Mouse (Mus musculus) CD4-positive helper T cell, adult 2 months (primary cell): ENCODE results near the gene Tanc2.
A peak's percentile ranks its signal among the peaks of the same experiment; 100 is the strongest.

ENCODE experiments used
- DNase-seq: peaks from one replicate; pipeline ENCODE4 v3.0.0-alpha.2; 2012; ENCODE audit warnings: low read depth, missing footprints, low spot score

Tanc2 gene

DNA sequence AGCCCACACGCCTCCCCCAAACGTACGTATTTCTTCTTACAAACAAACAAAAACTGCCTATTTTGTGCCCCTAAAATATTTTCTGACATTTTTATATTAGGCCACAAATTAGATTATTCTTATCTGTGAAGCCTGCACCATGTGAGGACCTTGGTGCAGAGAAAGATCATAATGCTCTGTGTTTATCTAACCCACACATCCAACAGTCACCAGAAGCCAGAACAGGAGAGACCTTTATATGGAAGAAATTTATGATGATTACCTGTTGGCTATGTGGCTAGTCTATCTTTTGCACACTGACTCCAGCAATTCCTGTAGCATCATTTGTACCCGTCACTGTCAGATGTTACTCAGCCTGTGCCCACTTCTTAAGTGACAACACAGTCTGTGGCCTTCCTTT is 245.4 kb downstream of the Tanc2 start:
- no peak for DNase-seq

DNA sequence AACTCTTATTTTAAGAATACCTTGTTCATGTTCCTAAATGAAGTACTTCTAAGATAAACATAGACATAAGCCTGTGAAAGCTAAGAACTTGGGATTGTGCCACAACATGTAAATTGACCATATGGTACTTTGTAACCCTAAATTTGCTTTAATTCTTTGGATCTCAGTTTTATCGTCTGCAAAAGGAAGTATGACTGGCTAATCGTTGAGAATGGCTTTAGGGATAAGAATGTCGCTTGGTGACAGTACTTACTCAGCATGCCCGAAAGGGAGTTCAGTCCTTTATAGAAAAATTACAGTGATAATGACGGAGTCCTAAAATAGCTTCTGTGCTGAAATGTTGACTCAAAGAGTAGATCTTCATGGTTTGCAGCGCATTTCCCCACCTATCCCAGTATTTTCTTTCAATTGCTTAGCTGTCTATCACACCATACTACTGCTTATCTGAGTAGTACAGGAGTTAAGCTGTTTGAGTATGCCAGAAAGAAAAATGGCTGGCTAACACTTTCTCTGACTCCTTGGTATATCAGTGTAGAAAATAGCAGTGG is 246.6 kb downstream of the Tanc2 start:
- DNase-seq = no peak

GRCm38 (mm10) chr11:105837962-105838361 is 248.2 kb downstream of the Tanc2 start:
- no peak for DNase-seq

DNA sequence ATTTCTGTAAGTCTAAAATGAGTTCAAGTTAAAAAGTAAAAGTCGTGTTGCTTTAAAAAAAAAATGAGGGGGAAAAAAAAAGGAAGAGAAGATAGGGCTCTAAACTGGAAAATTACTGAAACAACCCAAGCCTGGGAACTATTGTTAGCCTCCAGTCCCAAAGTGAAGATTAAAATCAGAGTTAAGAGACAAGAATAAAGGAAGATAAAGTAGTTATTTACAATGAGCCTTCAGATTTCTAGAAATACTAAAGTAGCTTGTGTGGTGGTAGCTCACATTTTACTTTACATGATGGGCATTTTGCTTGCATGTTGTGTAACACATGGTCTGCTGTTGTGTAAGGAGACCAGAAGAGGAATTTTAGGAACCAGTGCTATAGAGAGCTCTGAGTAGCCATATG is 256.1 kb downstream of the Tanc2 start:
- DNase-seq = no peak

- DNase-seq = no peak
These were observed 265.7 kb downstream of the Tanc2 start for GRCm38 (mm10) chr11:105855504-105855903.

DNA sequence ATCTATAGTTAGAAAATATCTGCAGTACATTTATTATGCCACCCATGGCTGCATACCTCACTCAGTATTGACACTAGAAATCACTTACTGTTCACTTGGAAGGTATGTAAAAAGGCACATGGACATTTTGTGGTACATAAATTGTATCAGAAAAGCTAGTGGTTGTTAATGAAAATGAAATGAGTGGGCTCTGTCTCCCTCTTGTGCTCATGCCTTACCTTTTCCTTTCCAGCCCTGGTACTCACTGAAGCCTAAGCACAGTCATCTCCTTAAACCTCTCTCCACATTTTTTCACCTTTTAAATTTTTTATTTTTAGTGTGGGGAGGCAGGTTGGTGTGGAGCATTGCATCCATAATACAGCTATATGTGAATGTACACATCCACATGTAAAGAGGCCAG is 268.3 kb downstream of the Tanc2 start:
- no peak for DNase-seq

DNA sequence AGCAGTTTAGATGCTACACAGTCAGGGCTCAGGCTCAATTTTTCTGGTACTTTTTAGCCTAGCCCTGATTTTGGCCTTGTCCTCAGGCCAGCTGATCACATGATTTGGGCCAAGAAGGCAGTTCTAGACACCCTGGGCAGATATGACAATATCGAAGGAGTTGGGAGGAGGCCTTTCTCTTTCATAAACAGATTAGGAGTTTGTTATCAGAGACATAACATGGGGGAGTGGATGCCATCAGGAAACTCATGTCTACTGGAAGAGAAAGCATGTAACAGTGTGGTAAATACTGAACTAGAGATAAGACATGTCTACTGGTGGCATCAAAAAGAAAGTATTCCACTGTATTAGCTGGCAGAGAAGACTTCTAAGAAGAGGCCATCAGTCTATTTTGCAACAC is 295.8 kb downstream of the Tanc2 start:
- no peak for DNase-seq

DNA sequence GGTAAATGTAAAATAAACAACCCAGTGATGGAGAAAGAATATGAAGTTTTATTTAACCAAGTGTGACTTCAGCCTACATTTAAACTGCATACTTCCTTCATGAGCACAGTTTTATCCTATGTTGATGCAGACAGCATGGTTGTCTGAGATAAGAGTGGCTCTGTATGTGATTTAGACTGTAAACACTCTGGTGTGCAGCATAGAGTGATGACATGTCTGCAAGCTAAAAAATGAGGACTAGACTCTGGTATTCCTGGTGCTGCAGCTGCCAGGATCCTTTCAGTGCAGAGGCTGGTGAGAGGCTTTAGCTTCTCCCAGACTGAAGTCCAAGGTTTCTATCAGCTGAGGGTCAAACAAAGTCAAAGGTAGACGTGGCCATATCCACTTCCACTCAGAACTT is 297.5 kb downstream of the Tanc2 start:
- no peak for DNase-seq

DNA sequence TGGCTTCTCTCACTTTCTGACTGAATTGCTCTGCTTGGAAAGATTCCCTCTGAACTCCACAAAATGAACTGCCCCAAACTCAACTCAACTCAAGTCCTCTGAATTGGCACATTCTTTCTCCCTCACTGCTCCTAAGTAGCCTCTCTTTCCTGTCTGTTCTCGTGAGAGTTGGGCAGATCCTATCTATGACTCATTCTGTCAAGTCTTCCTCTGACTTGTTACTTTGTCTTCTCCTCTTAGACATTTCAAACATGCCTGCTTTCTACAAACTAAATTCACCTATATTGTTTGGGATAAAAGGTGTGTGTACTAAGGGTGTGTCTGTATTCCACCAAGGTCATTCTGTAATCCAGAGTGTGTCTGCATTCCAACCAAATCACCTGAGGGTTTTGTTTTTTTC is 309.4 kb downstream of the Tanc2 start:
- no peak for DNase-seq

- peak; percentile 32 for DNase-seq
These were observed 311.7 kb downstream of the Tanc2 start for GRCm38 (mm10) chr11:105901501-105901900.

DNA sequence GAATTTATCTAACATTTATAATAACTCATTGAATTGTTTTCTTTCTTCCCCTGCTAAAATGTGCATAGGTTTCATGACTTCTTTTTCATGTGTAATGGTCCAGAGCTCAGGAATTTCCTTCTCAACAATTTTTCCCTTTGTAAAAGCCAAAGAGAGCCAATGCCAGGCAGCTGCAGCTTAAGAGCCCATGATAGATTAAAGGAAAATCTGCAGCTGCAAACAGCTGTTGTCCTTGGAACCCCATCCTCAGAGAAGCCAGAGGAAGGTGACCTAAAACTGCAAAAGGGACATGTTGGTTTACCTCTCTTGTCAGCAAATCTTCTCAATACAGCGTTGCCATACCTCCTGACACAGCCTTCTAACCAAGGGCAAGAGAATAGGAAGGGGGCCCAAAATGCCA is 313.2 kb downstream of the Tanc2 start:
- DNase-seq = no peak

DNA sequence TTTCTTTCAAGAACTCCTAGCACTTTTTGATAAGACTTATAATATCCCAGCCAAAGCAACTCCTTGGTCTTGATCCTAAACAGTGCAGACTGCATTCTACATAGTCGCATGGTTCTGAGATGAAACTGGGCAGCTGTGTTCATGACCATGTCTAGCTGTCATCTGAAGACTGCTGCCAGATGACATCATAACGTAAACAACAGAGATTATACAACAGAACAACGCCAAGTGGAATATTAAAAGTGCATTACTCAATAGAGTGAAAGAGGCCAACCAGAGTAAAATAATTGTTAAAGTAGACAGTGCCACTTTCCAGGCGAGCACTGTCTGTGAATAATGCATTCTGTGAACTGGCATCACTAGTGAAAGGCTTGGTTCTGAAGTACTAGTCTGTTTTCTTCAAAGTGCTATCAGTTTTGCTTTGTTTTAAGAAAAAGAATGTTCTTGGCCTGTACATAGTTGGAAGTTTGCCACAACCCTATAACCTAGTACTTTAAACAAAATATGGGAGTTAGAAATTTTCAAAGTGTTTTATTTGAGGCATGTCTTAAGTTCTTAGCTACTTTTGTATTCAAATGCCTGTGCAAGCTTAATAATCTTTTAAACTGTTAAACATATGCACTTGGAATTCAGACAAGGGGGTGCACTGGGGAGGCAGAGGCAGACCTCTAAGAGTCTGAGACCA is 315.9 kb downstream of the Tanc2 start:
- no peak for DNase-seq

GRCm38 (mm10) chr11:105907381-105907780 is 317.6 kb downstream of the Tanc2 start:
- DNase-seq = no peak

DNA sequence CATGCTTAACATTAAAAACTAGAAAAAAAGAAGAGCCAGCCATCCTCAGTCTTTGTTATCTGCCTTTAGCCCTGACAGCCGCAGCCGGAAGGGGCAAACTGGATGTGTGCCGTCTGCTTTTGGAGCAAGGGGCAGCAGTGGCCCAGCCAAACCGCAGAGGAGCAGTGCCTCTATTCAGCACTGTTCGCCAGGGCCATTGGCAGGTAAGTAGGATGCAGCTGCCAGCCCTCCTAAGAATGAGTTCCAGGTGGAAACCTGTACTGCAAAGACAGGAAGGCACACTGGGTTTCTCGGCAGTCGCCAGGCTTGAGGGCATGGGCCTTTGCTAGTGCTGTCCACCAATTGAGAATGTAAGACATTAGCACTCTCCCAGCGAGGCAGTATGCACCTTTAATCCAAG is 319.1 kb downstream of the Tanc2 start:
- DNase-seq = no peak

DNA sequence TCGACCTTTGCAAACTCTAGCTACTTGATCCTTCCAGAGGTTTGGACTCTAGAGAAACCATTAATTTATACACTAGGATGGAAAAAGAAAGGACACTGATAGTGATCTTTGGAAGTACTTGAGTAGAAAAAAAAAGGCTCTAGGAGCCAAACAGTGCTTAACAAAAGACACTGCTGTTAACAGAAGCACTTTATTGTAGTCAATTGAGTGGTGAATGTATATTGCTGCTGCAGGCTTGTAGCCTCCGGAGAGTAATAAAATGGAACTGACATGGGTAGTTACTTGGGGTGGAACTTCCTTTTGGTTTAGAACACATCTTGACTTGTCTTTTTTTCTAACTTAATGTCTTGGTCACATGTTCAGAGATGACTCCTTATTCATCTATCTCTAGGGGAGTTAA is 319.8 kb downstream of the Tanc2 start:
- no peak for DNase-seq

DNA sequence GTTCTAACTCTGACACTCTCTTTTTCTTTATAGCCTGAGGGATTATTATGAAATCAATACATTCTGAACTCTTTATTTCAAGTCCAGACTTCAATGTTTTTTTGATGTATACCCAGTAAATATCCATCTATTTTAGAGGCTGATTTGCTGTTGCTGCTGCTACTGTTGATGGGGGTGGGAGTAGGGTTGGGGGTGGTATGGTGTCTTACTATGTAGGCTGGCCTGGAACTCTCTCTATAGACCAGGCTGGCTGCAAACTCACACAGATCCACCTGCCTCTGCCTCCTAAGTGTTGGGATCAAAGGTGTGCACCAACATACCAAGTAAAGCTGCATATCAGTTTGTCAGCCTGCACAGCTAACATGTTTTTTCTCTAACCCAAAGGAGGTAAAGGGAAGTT is 321.4 kb downstream of the Tanc2 start:
- no peak for DNase-seq

DNA sequence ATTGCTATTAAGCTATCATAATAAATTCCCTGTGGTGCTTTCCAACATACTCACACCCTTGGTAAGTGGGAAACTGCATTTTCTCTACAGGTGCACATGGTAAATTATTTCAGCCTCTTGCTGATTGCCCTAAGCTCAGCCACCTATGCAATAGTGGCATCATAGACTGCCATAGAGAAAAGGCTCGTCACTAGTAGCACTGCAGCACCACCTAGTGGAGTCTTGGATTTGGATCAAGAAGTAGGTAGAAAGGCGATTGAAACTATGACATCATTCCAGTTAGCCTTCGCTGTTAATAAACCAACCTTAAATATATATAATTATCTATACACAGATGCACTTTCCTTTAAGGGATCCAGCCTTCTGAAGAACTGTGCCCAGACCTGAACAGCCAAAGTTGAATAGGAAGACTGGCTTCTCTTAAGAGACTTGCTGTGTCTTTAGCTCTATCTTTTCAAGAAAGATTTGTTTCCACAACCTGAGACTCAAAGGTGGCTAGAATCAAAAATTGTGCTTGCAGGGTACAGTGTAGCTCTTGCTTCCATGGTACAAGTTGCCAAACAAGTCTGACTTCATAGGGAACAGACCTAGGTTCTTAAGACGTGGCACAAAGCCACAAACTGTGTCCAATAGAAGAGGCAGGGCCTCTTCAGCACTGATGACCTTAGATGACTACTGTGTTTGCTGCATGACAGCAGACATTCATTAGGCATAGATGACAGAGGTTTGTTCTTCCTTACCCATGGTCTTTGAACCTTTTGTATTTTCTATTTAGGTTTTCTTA is 322.0 kb downstream of the Tanc2 start:
- peak; percentile 70 for DNase-seq

DNA sequence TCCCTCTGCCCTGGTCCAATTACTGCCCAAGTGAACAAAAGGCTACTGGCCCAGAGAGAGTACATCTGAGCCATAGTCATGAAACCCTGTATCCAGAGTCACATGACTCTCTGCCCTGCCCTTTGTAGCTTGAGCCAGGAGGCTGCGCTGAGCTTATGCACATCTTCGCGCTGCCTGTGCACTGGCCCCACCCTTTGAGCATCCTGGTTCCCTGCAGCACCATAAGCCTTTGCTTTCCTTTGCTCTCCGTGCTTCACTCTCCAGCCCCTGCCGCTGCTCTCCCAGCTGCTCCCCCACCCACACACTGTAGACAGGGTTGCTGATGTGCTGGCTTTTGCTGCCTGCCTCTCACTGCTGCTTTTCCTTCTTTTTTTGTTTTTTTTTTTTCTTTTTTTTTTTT is 323.8 kb downstream of the Tanc2 start:
- DNase-seq = no peak

DNA sequence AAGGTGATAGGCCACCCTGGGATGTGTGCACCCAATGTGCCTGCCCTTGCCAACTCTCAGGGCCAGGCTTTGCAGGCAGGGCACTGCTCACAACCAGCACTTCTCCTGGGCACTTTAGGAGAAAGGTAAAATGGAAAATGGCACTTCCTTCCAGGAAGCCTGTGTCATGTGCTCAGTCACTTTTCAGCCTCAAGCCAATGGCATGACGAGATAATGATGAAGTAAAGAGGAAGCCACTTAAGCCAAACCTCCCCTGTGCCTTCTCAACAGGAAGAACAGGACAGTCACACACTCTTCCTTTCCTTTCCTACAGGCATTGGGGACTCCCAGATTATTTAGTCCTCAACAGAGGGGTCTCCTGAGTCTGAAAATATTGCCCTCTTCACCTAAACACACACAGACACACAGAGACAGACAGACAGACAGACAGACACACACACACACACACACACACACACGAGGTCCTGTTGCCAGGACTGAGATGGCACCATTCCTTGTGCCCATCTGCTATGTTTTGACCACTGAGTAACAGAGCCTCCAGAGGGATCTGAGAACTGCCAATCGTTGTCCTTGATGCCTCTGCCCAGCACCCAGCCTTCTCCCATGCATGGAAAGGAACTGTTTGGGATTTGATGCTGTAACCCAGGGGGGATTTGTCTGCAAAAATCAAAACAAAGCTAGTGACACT is 330.5 kb downstream of the Tanc2 start:
- no peak for DNase-seq

DNA sequence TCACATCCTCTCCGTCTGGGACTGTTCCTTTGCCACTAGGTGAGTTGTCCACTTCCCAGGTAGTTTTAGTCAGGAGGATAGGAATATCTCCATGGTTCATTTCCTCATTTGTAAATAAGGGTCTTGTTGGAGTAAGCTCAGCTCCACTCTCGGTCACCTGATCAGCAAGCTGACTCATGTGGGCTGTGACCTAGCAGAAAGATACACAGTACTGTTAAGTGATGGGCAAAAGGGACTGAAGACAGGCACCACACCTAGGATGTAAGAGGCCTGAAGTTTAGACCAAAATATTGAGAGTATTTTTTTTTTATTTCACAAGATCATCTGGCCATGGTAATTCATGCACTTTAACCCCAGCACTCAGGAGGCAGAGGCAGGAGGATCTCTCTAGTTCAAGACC is 331.1 kb downstream of the Tanc2 start:
- DNase-seq = no peak

- DNase-seq = no peak
These were observed 331.5 kb downstream of the Tanc2 start for GRCm38 (mm10) chr11:105921275-105921674.
